Mouse (Mus musculus) right cerebral cortex, postnatal 10 days (tissue): ENCODE measurements at regions not wholly inside any gene's neighbourhood (a gene's known extent, or its start where the extent isn't known, plus 50 kb on each side); places are given as distances from the start of the nearest gene placed in this dataset.
"Not testable (repeated sequence)": the region's sequence is repeated elsewhere in the genome, so short reads cannot be mapped to it uniquely, and the experiment has no call there.

Experiments used
- DNase-seq, 2 experiments: peaks; one replicate each; pipeline ENCODE4 v3.0.0; 2021; ENCODE audit warnings: low spot score in 2 of 2

DNA sequence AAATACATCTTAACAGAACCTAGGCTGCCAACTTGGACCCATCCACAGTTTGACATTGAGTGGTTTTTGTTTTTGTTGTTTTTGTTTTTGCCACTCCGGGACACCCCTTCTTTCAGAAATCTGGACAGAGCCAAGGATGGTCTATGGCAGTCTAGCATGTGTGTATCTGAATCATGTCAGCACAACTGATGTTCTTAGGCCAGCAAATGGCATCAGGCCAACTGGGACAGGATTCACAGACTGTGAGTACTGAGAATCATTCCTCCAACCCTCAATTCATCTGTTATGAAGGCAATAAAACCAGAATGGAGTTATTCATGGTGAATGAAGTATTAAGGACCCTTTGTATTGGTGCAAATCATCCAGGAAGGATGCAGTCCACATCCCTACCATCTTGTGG, 1372.5 kb upstream of the Rag2 start:
- peak; percentile 22 to 30 for DNase-seq

GRCm38 (mm10) chr2:100259136-100259853, 1365.2 kb upstream of the Rag2 start:
- no peak for DNase-seq

GRCm38 (mm10) chr2:100306516-100306915, 1318.0 kb upstream of the Rag2 start:
- DNase-seq = no peak

GRCm38 (mm10) chr2:100312750-100313275, 1311.7 kb upstream of the Rag2 start:
- DNase-seq = no peak

DNA sequence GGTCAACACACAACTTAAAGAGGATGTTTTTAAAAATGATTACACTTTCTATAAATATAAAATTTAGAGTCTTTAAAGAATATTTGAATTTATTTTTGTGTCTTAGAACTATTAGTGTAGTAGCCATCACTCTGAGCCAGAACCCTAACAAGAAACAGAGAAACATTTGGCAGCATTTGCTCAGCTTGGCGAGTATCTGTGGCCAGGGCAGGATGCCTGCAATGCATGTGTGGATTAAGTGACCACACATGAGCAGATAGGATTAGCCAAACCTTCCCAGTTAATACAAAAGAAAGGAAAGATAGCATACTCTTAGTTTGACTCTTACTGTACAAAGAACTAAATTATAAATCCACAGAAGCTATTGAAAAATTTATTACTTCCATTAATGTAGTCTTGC, 1304.1 kb upstream of the Rag2 start:
- no peak for DNase-seq

- peak in 1 of 2 experiments; percentile 23 for DNase-seq
These were observed 1283.8 kb upstream of the Rag2 start for GRCm38 (mm10) chr2:100340713-100341112.

- DNase-seq = no peak
These were observed 1279.5 kb upstream of the Rag2 start for GRCm38 (mm10) chr2:100344921-100345425.

DNA sequence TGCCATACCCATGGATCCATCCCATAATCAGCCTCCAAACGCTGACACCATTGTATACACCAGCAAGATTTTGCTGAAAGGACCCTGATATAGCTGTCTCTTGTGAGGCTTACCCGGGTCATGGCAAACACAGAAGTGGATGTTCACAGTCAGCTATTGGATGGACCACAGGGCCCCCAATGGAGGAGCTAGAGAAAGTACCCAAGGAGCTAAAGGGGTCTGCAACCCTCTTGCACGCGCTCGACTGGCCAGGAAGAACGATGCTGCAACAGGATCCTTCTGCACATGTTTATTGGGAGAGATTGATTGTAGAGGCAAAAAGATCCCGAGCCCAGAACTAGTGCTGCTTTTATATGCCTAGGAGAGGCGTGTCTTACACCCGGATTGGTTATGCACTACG, 1258.9 kb upstream of the Rag2 start:
- not testable (repeated sequence) for DNase-seq

DNA sequence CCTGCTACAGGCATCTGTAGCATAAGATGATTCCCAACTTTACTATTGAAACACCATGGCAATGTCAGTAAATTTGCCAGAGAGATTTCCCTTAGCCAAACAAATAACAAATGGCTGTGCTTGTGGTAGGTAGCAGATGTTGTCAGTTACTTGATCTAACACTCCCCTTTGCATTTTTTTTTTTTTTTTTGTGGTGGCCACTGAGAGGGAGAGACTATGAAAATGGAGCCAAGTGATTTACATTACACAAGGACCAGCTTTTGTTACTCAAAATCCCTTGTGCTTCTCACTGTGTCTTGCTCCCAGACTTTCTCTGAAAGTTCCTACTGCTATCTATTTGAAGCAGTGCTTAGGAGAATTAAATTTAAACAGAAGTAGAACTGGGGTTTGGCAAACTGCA, 1224.7 kb upstream of the Rag2 start:
- no peak for DNase-seq

DNA sequence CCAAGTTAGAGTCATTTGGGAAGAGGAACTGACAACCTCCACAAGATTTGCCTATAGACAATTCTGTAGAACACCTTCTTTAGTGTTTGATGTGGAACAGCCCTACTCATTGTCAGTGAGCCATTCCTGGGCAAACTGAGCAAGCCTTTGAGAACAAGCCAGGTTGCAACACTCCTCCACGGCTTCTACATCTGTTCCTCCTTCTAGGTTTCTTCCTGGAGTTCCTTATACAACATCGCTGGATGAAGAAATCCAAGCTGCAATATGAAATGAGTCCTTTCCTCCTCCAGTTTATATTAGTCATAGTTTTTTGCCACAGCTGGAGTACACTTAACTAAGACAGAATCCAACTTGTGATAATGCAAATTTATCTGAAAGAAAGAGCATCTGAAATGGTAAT, 1197.9 kb upstream of the Rag2 start:
- no peak for DNase-seq

DNA sequence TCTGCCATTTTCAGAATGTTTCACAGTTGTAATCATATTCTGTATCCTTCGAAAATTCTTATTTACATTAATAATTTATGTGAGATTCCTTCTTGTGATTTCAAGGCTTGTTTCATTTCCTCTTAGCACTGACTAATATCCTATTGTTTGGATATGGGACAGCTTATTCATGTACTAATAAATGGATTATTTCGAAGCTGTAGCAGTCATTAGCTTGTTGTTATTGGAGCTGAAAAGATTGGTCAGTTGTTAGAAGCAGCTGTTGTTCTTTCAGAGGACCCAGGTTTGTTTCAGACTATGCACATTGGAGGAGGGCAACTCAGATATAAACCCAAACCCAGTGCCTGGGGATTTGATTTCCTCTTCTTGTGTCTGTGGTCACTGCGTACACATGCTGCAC, 1189.5 kb upstream of the Rag2 start:
- no peak for DNase-seq

DNA sequence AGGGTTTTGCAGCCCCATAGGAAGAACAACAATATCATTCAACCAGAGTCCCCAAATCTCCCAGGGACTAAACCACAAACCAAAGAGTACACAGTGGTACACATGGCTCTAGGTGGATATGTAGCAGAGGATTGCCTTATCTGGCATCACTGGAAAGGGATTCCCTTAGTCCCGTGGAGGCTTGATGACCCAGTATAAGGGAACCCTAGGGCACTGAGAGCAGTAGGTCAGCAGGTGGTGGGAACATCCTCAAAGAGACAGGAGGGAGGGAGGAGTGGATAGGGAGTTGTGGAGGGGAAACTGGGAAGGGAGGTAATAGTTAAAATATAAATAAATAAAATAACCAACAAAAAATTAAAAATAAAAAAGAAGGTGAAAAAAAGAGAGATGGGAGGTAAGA, 1178.7 kb upstream of the Rag2 start:
- DNase-seq = no peak

DNA sequence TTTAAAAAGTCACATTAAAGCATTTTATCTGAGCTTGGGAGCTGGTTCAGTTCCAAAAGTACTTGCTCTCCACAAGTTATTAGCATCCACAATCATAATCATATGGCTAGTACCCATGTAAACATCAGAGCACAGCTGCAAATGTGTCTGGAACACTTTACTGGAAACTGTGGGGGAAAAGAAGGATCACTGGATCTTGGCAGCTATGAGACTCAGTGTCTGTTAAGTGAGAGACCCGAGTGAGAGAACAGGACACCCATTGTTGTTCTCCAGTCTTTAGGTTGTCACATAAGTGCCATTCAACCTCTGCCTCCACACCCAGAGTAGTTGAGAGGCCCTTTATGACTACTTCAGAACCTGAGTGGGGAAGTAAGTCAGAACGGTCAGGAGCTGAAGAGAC, 1178.2 kb upstream of the Rag2 start:
- DNase-seq = no peak

- DNase-seq = not testable (repeated sequence)
These were observed 1164.9 kb upstream of the Rag2 start for GRCm38 (mm10) chr2:100459641-100460040.

DNA sequence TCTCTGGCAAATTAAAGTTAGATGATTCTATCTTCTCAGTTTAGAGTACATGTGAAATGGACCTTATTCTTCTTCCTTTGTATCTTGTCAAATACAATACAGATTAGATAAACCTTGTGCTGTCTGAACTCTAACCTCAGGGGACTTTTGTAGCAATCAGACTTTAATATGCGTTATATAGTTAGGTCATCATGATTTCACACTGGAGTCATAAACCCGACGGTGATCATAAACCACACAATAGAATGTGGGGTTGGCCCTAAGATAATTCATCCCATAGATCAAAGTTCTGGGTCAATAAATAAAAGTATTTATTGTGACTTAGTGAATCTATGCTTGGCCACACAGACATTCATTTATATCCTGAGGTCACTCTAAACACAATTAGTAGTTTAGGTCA, 1138.3 kb upstream of the Rag2 start:
- DNase-seq = not testable (repeated sequence)

GRCm38 (mm10) chr2:100505114-100505513, 1119.4 kb upstream of the Rag2 start:
- not testable (repeated sequence) for DNase-seq
